Mouse (Mus musculus) layer of hippocampus, postnatal 10 days (tissue): ENCODE measurements around the gene Dnajc6. TPM values are rescaled to one million over a fixed set of nuclear protein-coding genes. Genes with fewer than 3 reads are reported as not detected.

Source experiments
- DNase-seq, 2 experiments: peaks; one replicate each; pipeline ENCODE4 v3.0.0; 2021; ENCODE audit warnings: low spot score in 2 of 2
- total RNA-seq, 2 experiments: library from RNA; stranded (reverse); gene quantifications; 2 replicates each; pipeline ENCODE4 v1.2.3; 2021

The Dnajc6 gene
- total RNA-seq, 2 experiments from 2014 or later: 255 to 282 TPM

DNA sequence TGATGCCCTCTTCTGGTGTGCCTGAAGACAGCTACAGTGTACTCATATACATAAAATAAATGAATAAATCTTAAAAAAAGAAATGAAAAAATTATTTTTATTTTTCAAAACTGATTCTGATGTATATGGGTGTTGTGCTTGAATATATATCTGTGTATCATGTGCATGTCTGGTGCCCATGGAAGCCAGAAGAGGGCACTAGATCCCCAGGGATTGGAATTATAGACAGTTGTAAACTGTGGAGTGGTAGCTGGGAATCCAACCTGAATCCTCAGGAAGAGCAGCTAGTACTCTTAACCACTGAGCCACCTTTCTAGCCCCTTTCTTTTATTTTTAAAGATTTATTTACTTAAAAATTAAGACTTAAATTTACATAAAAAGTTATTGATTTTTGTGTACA lies 9.9 kb downstream of the Dnajc6 start:
- DNase-seq: no peak

DNA sequence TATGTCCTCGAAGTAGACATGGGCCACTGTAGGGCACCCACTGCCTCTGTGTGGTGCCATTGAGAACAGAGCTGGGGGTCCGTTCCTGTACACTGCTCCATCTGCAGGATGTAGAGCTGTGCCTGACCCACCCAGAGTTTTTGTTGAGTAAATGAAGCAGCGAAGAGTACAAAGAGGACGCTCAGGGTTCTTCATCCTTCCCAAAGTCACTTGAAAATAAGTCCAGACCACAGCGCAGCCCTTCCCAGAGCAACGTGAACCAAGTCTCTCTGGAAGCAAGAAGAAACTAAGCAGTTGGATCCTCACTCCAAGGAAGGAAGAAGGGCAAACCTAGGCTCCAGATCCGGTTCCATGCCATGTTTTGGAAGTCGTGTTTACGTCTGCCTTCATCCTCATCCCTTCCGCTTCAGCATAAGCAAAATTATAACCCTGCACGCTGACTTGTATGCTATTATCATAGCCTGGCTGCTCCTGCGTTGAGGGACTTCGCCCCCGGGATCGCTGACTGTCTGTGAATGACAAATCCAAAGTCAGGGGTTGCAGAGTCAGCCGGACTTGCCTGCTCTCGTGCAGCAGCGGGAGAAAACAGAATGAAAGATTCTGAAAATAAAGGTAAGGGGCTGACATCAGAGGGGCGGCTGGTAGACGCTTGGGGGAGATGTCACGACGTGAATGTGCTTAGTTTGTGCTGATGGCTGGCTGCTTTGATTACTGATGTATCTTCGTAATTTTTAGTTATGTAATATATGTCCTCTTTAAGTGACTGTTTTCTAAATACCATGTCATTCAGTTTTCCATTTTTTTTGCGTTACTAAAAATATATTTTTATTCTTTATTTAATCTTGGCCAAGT lies 11.3 kb downstream of the Dnajc6 start:
- peak; percentile 60 to 74 for DNase-seq

DNA sequence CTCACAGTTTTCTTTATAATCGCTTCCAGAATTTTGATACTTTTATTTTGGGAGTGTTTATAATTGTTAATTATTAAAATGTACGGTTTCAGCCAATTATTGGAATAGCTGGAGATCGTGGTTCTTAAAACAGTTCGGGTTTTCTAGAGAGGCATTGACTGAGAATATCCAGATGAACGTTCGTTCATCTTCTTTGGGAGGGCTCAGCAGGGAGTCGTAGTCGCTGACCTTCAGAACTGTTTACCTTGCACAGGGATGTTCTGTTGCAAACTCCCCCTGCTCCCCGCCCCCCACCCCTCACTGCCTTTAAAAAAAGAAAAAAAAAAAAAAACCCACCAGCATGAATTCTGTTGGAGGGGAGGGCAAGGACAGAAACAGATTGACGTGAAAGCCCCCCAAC lies 12.0 kb downstream of the Dnajc6 start:
- no peak for DNase-seq

DNA sequence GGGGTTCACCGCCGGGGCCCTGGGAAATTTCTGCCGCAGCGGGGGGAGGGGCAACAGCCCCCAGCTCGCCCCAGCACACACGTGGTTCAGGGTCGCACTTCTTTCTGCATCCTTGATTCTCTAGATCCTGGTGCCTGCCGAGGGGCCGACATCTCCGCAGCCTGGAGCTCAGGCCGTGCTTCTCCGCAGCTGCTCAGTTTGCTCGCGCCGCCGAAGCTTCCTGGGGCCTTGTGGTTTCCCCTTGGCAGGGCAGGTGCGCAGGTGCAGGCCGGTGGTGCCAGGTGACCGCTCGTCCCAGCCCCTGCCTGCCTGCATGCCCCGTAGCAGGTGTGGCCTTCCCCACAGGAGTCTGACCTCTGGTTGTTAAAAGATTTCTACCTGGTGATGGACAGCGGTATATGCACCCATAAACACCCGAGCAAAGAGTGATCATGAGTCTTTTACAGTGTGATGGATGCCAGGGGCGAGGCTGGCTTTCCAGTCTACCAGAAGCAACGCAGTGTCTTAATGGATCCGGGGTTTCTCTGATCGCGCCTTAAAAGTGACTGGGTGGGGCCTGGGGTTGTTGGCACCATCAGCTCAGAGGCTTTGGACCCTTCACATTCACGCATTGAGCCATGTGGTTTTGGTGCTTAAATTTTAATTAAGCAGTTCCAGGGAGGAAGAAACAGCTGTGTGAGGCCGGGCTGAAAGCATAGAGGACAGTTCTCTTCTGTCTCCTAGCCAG lies 12.6 kb downstream of the Dnajc6 start:
- DNase-seq: peak; percentile 30 to 54

DNA sequence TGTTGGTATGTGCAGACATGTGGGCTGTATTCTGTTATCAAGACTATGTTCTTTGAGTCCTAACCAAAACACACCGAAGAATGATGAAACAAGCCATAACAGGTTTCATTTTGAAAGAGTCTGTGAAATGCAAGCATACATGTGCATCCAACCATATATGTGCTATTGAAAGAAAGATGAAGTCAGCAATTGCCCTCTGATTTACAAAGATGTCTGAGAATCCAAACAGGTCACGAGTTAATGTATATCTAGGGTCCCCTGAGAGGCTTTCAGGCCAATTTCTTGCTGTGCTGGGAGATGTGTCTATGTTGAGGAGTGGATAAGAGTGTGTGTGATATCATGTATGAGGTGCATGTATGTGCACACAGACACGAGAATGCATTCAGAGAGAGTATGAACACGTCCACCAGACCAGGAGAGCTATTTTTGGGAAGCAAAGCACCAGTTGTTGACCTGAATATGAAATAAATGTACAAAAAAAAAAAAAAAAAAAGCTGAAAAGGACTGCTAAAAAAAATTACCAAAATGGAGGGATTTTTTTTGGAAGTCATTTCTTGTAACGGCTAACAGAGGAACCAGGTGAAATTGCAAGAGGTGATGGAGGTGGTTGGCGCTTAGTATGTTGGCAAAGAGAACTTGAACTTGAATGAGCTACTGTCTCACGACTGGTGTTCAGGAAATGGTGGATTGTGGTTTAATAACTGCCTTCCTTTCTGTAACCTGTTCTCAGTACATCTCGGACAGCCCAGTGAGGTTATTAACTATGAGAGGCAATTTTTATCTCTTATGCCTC lies 13.9 kb downstream of the Dnajc6 start:
- no peak for DNase-seq

DNA sequence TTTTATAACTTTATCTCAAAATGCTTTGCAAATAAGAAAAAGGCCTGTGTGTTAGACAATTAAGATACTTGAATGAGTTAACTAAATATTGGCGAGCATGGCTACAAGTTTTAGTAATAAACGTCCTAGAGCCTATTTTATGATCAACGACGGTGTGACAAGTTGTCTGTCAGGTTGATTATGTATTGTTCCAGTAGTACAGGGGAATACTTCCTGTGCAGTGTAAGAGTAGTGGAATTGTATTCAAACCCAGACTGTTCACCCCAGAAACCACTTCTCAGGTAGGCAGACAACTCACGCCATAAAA lies 14.4 kb downstream of the Dnajc6 start:
- DNase-seq: no peak

DNA sequence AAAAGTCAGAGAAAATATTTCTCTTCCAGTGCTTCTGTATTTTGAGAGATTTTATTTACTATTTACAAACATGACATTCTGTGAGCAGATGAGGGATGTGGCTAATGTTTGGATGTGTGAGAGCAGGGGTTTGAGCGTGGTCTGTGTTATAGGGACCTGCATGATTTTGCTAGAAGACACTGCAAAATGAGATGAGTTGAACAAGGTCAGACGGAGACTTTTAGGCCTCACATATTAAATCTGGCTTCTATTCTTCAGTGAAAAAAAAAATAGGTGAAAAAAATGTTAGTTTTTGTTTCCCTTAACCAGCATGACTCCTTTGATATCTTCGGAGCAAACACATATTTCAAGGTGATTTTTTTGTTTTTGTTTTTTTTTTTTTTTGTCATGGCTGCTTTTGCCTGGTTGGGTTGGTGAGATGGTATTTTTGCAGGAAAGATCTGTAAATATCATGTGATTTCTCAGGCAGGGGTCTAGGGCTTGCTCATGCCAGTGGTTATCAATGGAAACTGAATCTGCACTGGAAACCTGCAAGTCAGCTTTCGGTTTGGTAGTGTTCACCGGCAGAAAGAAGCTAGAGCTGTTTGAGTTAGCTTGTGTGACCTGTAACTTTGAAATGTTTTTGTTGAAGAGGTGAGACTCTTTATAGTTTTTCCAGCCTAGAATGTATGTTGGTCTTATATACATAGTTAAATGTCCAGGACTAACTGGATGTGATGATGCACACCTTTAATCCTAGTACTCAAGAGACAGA lies 15.5 kb downstream of the Dnajc6 start:
- no peak for DNase-seq

DNA sequence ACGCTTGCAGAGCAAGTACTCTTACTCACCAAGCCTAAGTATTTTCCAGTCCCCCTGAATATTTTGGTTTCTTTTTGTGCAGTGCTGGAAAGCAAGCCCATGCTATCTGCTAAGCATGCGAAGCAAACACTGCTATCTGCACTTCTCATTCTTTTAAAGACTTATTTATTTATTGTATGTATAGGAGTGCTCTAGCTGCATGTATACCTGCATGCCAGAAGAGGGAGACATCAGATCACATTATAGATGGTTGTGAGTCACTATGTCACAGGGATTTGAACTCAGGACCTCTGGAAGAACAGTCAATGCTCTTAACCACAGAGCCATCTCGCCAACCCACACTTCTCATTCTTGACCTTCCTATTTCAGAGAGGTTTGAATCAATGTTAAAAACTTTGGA lies 16.8 kb downstream of the Dnajc6 start:
- DNase-seq: no peak

DNA sequence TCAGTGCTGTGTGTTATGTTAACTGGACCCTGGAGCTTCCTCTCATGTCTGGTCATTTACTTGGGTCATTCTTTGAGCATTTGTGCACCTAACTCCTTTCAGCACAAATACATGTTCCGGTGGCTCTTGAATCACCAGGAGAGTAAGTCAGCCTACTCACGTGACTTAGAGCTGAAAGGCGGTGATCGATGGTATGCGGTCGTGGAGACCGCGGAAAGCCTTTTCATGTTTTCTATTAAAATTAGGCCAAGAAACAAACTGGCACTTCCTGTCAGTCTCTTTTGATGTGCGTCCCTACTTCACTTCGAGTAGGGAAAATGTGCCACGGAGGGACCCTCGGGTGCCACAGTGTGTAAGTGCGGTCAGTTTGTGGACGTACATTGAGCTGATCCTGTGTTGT lies 19.4 kb downstream of the Dnajc6 start:
- no peak for DNase-seq

DNA sequence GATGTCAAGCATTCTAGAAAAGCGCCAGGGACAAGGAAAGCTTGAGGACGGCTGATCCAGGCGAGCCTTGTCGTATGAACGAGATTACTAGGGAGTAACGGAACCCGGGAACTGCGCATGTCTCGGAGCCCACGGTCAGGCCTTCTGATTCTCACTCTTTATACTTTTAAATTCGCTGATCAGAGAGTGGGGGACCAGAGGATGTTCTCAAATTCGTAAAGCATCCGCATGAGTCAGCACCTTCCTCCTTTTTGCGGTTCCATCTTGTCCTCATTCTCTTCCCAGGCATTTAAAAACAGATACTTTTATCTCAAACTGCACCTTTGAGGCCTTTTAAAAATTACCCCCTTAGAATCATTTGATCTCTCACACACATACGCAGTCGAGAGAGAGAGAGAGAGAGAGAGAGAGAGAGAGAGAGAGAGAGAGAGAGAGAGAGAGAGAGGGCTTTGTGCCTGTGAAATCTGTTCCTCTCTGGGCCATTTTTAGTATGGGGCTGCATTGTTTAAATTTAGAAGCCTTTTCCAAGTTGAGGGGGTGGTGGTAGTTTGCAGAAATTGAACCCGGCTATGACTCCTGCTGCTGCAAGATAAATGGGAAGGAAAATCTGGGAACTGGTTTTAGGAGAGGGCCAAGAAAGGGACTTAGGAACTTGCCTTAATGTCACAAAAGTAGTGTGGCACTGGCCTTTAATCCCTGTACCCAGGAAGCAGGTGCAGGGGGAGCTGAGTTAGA lies 20.2 kb downstream of the Dnajc6 start:
- no peak for DNase-seq

DNA sequence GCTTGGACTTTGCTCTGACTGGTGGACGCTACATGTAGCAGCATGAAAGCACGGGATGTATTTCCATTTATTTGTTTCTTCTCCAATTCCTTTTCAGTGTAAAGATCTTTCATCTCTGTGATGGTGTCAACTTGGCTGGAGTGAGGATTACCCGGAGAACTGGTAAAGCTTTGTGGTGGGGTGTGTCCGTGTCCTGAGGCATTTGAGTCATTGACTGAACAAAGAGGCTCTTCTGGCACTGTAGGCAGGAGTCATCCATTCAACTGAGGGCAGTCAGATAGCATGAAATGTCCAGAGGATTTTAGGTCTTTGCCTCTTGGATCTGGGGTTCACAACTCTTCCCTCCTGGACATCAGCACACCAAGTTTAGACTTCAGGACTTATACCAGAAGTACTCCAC lies 35.5 kb downstream of the Dnajc6 start:
- no peak for DNase-seq

DNA sequence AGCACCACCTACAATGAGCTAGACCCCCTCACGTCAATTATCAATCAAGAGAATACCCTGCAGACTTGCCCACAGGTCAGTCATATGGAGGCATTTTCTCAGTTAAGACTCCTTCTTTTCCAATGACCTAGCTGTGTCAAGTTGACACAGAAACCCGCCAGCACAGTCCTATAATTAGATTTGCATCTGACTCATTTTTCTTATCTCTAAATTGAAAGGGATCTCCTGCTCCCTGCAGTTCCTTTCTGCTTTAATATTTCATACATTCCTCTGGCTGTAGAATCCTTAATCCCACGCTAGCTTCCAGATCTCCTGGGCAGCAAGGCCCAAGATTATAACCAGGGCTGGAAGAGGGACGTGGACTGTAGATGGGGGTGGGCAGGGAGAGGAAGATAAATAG lies 44.1 kb downstream of the Dnajc6 start:
- DNase-seq: no peak

DNA sequence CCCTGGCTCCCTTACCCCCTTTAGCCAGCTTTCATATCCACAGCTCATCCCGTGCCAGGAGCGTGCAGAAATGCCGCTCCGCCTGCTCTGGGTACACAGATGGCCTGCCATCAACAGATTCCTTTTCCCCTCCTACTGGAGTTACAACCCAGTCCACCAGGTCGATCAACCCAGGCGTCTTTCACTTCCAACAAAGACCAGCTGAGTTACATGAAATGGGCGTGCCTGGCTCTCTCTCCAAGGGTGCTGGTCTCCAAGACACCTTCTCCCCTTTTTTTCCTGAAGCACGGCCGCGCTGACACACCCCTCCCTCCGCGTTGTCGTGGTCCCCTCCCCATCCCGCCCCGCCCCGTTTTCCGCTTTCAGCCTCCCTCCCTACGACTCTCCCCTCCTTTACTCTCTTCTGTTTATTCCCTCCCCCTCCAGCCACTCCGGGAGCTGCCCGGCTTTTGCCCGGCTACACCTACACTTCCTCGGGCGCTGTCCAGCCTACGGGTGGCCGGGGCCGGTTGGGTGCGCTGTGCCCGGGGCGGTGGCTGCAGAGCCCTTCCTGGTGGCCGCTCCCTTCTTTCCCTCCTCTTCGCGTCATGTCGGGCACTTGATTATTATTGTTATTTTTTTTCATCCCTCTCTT lies 53.6 kb downstream of the Dnajc6 start:
- DNase-seq: peak; percentile 30 to 51

DNA sequence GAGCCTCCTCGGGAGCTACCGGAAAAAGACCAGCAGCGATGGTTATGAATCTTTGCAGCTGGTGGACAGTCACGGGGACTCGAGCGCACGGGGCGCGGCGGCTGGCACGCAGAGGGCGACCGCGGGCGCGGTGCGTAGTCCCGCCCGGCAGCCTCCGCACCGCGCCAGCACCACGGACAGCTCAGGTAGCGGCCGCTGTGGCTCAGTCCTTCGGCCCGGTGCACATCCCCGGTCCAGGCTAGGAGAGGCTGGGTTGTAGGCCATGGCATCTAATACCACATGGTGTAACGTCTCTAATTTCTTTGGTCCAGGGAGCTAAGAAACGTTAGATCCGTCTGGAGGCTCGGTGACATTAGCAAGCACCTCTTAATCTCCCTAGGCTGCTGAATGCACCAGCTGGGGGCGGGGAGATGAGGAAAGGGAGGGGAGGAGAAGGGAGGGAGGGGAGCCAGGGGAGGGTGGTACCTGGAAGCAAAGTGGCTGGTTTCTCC lies 54.3 kb downstream of the Dnajc6 start:
- DNase-seq: peak in 1 of 2 experiments; percentile 46

DNA sequence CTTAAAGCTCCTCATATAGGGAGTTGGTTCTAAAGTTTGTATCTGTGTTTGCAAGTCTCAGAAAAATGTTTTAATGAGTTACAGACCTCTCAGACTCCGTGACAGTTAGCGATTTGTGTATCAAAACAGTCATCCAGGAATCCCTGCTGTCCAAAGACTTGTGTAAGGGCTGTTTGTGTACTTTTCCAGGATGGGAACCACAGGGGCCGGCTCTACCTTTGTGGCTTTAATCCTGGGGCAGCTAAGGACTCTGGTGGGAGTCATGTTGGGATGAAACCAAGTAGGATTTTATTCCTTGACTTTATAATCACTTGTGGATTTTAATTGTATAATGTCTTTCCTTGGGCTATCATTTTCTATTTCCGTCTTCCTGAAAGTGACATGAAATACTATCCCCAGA lies 55.0 kb downstream of the Dnajc6 start:
- no peak for DNase-seq

DNA sequence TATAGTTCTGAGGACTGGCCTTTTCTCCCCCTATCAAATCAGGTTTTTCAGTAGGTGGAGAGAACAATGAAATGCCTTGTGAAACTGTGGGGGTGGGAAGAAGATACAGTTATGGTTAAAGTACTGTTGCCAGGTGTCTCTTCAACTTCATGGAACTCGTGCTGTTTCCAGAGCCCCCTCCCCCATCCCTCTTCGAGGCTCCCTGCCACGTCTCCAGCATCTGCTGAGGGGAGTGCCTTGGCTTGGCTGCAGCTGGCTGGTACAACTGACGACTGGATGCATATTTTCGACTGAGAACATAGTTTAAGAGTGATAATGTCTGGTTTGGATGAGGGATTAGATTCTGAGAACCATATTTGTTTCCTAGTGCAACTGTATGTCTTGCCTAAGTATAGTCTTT lies 55.9 kb downstream of the Dnajc6 start:
- DNase-seq: no peak

DNA sequence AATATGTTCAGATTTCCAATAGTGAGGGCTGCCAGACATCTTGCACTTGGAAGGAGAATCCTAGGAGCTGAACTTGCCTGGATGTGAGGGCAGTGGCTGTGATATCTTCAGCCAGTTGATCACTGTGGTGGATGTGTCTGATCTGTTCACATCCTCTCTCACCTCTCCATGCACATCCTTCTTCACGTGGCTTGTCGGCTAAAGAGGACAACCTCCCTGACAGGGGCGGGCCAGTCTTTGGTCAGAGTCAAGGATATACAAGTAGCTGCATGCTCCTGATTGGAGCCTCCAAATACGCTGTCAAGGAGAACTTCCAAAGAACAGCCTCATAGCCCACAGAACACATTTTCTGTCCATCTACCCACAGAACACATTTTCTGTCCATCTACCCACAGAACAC lies 58.6 kb downstream of the Dnajc6 start:
- no peak for DNase-seq

DNA sequence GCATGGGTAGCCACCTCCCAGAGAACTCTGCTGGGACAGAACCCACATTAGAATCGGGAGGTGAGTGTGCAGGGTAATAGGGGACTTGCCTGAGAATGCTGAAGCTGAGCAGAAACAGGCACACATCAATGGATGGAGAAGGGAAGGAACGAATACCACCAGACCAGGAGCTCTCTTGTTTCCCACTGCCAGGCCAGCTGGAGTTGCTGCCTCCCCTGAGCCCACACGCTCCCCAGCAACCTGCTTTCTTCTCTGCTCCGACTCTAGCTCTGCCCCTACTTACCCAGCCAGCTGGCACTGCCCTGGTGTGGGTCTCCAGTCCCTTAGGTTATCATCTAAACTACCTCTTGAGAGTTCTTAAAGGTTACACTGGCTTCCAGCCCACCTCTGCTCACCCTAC lies 63.7 kb downstream of the Dnajc6 start:
- no peak for DNase-seq

DNA sequence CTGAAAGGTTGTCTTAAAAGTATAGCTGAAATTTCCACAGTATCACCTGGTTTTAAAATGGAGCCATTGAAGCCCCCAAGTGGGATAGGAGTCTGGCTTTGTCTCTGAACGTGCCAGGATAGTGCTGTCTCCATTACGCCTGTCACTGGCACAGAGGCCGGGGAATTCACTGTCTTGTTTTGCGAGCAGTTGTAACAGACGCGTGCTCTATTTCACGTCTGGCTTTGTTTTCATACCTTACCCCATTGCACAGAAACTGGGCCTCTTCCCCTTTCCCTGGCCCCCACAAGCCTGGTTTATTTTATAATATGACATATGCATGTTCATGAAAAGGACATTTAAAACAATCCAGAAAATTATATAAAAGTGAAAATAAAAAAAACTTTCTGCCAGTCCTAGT lies 66.4 kb downstream of the Dnajc6 start:
- no peak for DNase-seq

DNA sequence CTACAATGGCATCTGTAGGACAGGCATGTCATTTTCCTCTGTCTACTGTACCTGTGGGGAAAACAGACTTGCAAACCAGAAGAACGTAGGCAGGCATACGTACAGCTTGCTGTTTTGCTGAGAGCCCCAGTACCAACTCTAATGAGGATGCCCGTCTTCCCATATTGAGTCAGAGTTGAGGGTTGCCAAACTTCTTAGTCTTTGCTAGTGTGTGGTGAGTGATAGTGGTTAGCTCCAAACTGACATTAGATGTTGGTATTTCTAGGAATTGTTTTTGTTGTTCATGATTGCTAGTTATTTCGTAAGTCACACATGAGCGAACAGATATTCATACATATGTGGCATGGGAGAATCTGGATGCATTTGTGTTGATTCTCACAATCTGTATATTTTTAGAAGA lies 67.2 kb downstream of the Dnajc6 start:
- DNase-seq: no peak
